Mouse (Mus musculus) liver, embryonic 14.5 days (tissue): ENCODE data around the gene 3100002H09Rik.

ENCODE experiments used
- CTCF ChIP-seq: IDR thresholded peaks from 2 replicates; pipeline ENCODE4 v1.5.1; 2016; ENCODE audit warnings: antibody characterized with exemption, low read depth, control low read depth
- EP300 ChIP-seq: IDR thresholded peaks from 2 replicates; pipeline ENCODE4 v1.6.1; 2016; ENCODE audit warnings: antibody characterized with exemption, low read depth

DNA sequence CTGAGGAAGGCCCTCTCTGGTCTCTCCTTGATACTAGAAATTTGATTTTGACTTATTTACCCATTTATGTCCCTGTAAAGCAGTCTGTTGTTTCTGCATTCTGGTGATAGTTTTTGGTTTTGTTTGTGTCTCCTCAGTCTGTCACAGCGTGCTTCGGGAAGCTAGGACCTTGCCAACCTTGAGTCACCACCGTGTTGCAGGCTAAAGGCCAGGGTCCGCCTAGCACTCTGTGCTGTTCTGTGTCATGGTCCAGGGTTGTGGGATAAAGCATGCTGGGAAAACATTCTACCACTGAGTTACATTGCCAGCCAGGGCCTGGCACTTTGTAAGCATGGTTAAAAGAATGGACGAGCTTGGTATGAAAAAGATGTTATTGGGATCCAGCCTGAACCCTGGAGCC lies 12.0 kb upstream of the 3100002H09Rik start:
- TF ChIP-seq EP300 (no peak), CTCF (no peak)
